Mouse (Mus musculus) E14TG2a.4 (cell line): Measurements from ENCODE around the gene Gm14180.

Source experiments
- CTCF ChIP-seq: conservative IDR thresholded peaks from 2 replicates; pipeline ENCODE4 v1.5.1; 2014; ENCODE audit warnings: low read length
- POU5F1 ChIP-seq: IDR thresholded peaks from 2 replicates; pipeline ENCODE4 v1.6.1; 2014; ENCODE audit warnings: low read length, borderline replicate concordance

DNA sequence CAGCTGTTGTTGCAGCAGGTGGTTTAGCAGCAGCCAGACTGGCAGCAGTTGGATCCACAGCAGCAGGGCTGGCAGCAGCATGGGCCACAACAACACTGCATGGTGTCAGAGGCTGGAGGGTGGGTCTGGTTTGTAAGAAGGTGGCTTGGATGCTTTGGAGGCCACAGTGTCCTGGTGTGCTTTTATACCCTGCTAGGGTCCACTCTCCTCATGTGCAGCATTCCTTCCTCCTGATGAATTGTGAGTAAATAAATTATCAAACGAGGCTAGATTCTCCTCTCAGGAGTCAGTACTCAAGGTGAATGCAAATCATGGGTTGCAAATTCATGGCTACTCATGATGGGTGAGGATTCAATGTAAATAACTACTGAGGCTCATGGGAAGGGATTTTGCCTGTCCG, at the start of gene Gm14180:
- no peak for TF ChIP-seq CTCF
- TF ChIP-seq POU5F1 = no peak
